Mouse (Mus musculus) intestine, embryonic 16.5 days (tissue): ENCODE measurements around the gene Gpatch8. TPM values are rescaled to one million over a fixed set of nuclear protein-coding genes. Genes with fewer than 3 reads are reported as not detected.

Source experiments
- ATAC-seq: fragments of 200-750 bp; cut with Nextera tagmentation; 2 replicates; pipeline ENCODE4 v1.8.0; 2017; ENCODE audit warnings: moderate TSS enrichment, moderate library complexity
- H3K27ac ChIP-seq: fragments of 300-500 bp; sonication (generic); 2 replicates; pipeline ENCODE4 v1.5.1; 2014; ENCODE audit warnings: mild to moderate bottlenecking, low read length
- H3K27me3 ChIP-seq: fragments of 300-500 bp; sonication (generic); replicated peaks from 2 replicates; pipeline ENCODE4 v1.6.1; 2014; ENCODE audit warnings: low read length, control low read depth, mixed read lengths; ENCODE audit not compliant: control insufficient read depth, insufficient read depth
- H3K36me3 ChIP-seq: fragments of 300-500 bp; sonication (generic); 2 replicates; pipeline ENCODE4 v1.6.1; 2014; ENCODE audit warnings: low read length, control low read depth; ENCODE audit not compliant: control insufficient read depth, insufficient read depth
- H3K4me1 ChIP-seq: fragments of 300-500 bp; sonication (generic); 2 replicates; pipeline ENCODE4 v1.6.1; 2014; ENCODE audit warnings: low read length, control low read depth, mixed read lengths; ENCODE audit not compliant: control insufficient read depth, insufficient read depth
- H3K4me2 ChIP-seq: fragments of 300-500 bp; sonication (generic); 2 replicates; pipeline ENCODE4 v1.6.1; 2014; ENCODE audit warnings: low read depth, low read length, control low read depth
- H3K4me3 ChIP-seq: fragments of 300-500 bp; sonication (generic); 2 replicates; pipeline ENCODE4 v1.5.1; 2014; ENCODE audit warnings: mild to moderate bottlenecking, low read length
- H3K9ac ChIP-seq: fragments of 300-500 bp; sonication (generic); 2 replicates; pipeline ENCODE4 v1.6.1; 2014; ENCODE audit warnings: low read depth, low read length
- H3K9me3 ChIP-seq: fragments of 300-500 bp; sonication (generic); 2 replicates; pipeline ENCODE4 v1.6.1; 2016; ENCODE audit warnings: low read length, control low read depth; ENCODE audit not compliant: control insufficient read depth
- WGBS: fragments of 180-500 bp; shearing (Covaris S2); extraction: QIAGEN DNeasy Blood & Tissue Kit; methylation state at CpG from one replicate; pipeline ENCODE4 v1.1.7; 2014; 5-methylcytosine and 5-hydroxymethylcytosine counted together
- polyA plus RNA-seq: library from polyadenylated mRNA; unstranded; fragments of >200 nt; fragmentation: Nextera tagmentation; extraction: Ambion mirVana; gene quantifications from 2 replicates; pipeline ENCODE4 v1.2.1, GENCODE M21; 2015

The Gpatch8 gene
- polyA plus RNA-seq, 1 experiment from 2014 or later: 34.5 TPM

- Histone ChIP-seq H3K4me3 (peak within 1 kb of the TSS; percentile 71), H3K27ac (peak within 1 kb of the TSS; percentile 93), H3K4me1 (peaks cover 19% of the 10 kb centered on the region), H3K36me3 (peaks cover 8% of the 10 kb centered on the region), H3K27me3 (no peaks in the 10 kb centered on the region), H3K9ac (peak within 1 kb of the TSS; percentile 77), H3K4me2 (peak within 1 kb of the TSS; percentile 87), H3K9me3 (no peaks in the 10 kb centered on the region)
- peak; percentile 95 for ATAC-seq
- WGBS: under 1% methylated on average over 29 of the region's 29 CpGs
Measured at GRCm38 (mm10) chr11:102430121-102431017, 125.8 kb downstream of the Gpatch8 start, which contains the start of gene Grn. Gene Grn (plus strand): TSS chr11:102430315.

GRCm38 (mm10) chr11:102429551-102429950, 126.6 kb downstream of the Gpatch8 start:
- Histone ChIP-seq H3K4me1 (peaks cover 19% of the 10 kb centered on the region), H3K4me2 (peak overlapping the region; percentile 87), H3K9ac (peak overlapping the region; percentile 77), H3K27me3 (no peaks in the 10 kb centered on the region), H3K4me3 (peak overlapping the region; percentile 71), H3K9me3 (no peaks in the 10 kb centered on the region), H3K27ac (no peak overlapping the region), H3K36me3 (peaks cover under 1% of the 10 kb centered on the region; the same call in 1 of the 2 replicates)
- no peak for ATAC-seq
- WGBS: 49% methylated on average over 3 of the region's 3 CpGs

- no peak overlapping the region; the same call in 1 of the 2 replicates for H3K27ac ChIP-seq
- H3K4me2 ChIP-seq: peak overlapping the region; percentile 87
- peak overlapping the region; percentile 77; the same call in 1 of the 2 replicates for H3K9ac ChIP-seq
- H3K36me3 ChIP-seq: no peaks in the 10 kb centered on the region
- WGBS: 64% methylated on average over 8 of the region's 8 CpGs
- peaks cover 19% of the 10 kb centered on the region for H3K4me1 ChIP-seq
- peak overlapping the region; percentile 71; the same call in 1 of the 2 replicates for H3K4me3 ChIP-seq
- no peak for ATAC-seq
- no peaks in the 10 kb centered on the region for H3K9me3 ChIP-seq
- no peaks in the 10 kb centered on the region for H3K27me3 ChIP-seq
Measured at GRCm38 (mm10) chr11:102428981-102429540, 127.1 kb downstream of the Gpatch8 start.

Other genes starting within 250 kb of the Gpatch8 start
- 65.5 and 66.0 TPM in 2 replicates for gene Ubtf, start 236.7 kb downstream of the Gpatch8 start, polyA plus RNA-seq
- gene Slc4a1, start 190.2 kb downstream of the Gpatch8 start, polyA plus RNA-seq: 11.2 and 19.3 TPM in 2 replicates
- 6.0 and 6.8 TPM in 2 replicates for gene Rundc3a, start 163.0 kb downstream of the Gpatch8 start, polyA plus RNA-seq
- gene Slc25a39, start 148.4 kb downstream of the Gpatch8 start, polyA plus RNA-seq: 366 and 376 TPM in 2 replicates
- gene Grn, start 126.1 kb downstream of the Gpatch8 start, polyA plus RNA-seq: 221 and 245 TPM in 2 replicates
- gene Fam171a2, start 108.7 kb downstream of the Gpatch8 start, polyA plus RNA-seq: 0.86 and 1.8 TPM in 2 replicates
- gene Itga2b, start 86.3 kb downstream of the Gpatch8 start, polyA plus RNA-seq: 3.1 and 3.7 TPM in 2 replicates
- gene Gm11627, start 23.1 kb upstream of the Gpatch8 start, polyA plus RNA-seq: 14.9 and 15.8 TPM in 2 replicates
- gene Fzd2, start 48.0 kb upstream of the Gpatch8 start, polyA plus RNA-seq: 9.4 and 9.8 TPM in 2 replicates
- gene Meioc, start 107.3 kb upstream of the Gpatch8 start, polyA plus RNA-seq: 0.24 and 0.65 TPM in 2 replicates
- gene Ccdc43, start 141.4 kb upstream of the Gpatch8 start, polyA plus RNA-seq: 36.7 and 39.9 TPM in 2 replicates
- 2.4 and 3.1 TPM in 2 replicates for gene Adam11, start 205.0 kb upstream of the Gpatch8 start, polyA plus RNA-seq